Mouse (Mus musculus) adrenal gland, adult 8-10 months (tissue): Measurements from ENCODE around the gene Morf4l1. TPM values are rescaled to one million over a fixed set of nuclear protein-coding genes. Genes with fewer than 3 reads are reported as not detected.
A peak's percentile ranks its signal among the peaks of the same experiment; 100 is the strongest.
"Not testable (repeated sequence)": the region's sequence is repeated elsewhere in the genome, so short reads cannot be mapped to it uniquely, and the experiment has no call there.

Experiments
- DNase-seq: peaks from one replicate; pipeline ENCODE4 v3.0.0; 2022
- total RNA-seq, 4 experiments: library from RNA; stranded (reverse); gene quantifications; 2 replicates each; pipeline ENCODE4 v1.2.4; 2022

Morf4l1 gene
- total RNA-seq, 4 experiments from 2014 or later, result 379 to 403 (median 391) TPM

DNA sequence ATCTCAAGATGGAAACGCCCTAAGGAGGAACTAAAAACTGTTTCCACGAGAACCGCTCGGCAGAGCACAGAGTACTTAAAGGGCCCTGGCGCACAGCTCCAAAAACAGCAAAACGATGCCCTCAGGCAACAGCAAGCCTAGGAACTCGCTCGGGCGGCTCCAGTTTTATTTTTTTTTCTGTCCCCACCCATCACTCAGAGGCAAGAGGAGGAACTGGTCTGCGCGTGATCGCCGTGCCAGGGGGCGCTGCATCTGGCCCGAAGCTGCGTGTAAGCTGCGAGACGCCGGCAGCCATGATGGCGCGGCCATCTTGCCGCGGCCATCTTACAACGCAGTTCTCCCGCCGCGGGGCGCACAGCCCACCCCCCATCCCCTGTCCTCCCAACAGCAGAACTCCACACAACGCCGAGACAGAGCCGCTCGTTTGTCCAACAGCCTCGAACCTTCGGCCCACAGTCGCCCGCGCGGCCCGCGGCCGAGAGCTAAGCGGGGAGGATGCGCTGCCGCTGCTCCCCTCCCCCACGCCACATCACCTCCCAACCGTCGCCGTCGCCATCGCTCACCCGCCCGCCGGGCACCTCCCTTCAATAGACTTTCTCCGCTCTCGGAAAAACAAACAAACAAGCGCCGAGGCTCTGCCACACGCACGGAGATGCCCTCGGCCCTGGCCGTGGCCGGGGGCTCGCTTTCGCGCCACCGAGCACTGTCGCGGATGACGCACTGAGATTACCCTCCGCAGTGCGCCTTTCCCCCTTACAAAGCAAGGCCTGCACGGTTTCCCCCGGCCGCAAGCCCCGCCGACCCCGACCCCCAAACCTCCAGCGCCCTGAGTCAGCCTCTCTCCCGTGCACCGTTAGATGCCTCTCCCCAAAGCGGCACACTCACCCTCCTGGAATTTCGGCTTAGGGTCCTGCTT, 665 bp downstream of the Morf4l1 start:
- peak; percentile 88 for DNase-seq

DNA sequence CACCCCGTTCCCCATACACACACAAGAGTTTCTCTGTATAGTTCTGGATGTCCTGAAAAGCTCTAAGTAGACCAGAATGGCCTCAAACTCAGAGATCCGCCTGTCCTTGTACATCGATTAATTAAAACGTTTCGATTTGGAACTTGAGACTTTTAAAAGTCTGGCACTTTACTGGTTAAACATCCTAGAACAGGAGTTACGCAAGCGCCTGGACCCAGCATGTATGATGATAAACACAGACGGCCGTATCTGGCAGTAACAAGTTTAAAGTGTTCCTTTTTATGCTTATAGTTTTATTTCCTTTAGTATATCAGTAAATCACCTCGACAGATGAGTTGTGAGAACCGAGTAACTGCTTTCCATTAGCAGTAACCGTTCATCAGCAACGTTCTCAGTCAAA, 1.4 kb downstream of the Morf4l1 start:
- no peak for DNase-seq

DNA sequence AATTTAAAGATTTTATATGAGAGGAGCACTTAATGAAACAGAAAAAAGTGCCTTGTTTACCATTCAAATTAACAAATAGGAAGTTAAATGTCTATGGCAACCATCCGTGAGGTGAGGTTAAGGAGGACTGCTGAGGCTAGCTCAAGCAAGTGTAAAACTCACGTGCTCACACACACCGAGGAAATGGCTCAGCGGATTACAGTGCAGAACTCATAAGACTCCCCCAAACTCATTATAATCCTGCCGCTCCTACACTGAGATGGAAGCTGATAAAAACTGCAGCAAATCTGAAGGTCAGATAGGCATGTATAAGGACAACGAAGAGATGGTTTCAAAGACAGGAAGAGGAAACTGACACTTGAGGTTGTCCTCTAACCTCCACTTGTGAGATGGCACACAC, 5.2 kb downstream of the Morf4l1 start:
- no peak for DNase-seq

DNA sequence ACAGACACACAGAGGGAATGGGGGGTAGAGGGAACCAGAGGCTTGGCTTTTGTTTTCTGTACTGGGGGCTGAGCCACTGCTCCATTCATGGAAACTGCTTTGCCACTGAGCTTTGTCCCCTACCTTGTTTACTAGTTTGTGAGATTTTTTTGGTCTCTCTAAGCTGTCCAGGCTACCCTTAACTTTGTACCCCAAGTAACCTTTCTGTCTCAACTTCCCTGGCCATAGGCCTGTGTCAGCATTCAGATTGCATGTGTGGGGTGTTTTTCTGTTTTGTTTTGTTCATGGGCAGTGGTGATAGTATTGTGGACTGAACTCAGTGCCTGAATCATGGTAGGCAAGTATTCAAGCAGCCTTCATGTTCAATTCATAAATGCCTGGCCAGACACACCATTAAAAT, 6.3 kb downstream of the Morf4l1 start:
- DNase-seq, result no peak

DNA sequence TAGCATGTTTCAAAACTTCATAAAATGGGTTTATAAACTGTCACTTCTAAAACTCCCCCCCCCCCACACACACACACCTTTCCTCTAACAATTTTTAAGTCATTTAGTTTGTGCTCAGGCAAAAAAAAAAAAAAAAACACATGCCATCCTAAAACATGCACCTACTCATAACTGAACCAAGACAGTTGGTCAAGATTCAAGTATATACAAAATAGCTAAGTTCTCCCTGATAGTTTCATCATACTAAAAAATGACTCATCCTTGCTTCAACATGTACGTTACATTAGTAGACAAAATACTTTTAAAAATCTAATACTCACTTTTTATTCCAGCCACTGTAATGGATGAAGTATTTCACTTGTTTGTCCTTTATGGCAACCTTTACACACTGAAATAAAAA, 7.7 kb downstream of the Morf4l1 start:
- no peak for DNase-seq

DNA sequence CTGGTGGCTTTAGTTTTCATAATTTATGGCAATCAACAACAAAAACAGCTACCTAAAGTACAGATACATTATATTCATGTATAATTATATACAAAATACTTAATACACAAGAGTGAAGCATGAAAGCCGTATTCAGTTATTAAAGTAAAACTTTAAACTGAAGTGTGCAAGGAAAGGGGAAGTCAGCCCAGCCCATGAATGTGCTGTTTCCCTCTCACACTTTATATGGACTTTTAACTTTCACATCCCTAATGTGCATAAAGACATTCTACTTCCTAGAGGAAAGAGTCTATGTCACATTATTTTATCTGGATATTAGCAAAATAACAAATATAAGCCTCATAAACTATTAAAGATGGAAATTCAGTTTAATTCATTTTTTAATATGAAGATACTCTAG, 9.1 kb downstream of the Morf4l1 start:
- no peak for DNase-seq

DNA sequence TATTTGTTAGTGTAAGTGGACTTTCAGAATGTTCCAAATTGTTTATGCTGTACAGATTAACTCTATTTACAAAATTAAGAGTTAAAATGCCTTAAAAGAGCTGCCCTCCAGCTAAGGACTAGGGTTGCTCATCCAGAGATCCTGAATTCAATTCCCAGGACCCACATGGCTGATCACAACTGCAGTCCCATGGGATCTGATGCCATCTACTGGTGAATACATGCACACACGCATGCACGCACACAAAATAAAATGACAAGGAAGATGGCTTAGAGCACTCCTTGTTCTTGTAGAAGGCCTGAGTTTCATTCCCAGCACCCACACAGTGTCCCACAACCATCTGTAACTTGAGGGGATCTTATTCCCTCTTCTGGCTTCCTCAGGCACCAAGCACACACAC, 13.8 kb downstream of the Morf4l1 start:
- no peak for DNase-seq

DNA sequence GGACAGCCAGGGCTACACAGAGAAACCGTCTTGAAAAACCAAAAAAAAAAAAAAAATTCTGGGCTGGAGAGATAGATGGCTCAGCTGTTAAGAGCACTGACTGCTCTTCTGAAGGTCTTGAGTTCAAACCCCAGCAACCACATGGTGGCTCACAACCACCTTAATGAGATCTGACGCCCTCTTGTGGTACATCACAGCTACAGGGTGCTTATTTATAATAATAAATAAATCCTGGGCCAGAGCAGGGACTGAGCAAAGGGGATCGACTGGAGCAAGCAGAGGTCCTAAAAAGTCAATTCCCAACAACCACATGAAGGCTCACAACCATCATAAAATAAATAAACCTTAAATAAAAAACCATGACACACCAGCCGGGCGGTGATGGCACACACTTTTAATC, 15.6 kb downstream of the Morf4l1 start:
- no peak for DNase-seq

DNA sequence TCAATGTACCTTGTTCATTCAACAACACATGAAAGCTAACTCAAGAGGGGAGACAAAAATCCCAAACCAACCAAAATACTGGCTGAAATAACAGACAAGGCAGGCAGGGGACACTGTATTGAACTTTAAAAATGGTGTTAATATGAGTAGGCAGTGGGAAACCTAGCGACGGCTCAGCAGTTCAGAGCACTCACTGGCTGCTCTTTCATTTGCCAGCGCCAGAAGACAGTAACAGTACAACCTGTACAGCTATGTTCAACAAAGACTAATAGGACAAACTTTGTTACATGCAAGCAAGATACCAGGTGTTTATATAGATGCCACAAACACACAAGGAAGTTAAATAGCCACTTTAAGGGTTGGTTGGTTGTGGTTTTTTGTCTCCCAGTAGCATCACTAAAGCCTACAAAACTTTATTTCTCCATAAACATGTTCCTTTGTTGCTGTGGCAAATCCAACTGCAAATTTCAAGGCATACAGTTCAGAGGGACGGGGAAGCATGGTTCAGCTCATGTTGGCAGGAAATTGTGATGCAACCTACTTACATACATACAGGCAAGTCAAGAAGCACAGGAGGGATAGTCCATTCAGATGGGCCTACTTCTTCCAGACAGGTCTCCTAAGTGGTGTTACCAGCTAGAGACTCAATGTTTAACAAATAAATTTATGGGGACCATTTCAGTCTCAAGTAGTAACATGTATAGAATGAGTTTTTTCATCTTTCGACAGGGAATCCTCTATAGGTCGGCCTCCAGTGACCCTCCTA, 25.1 kb downstream of the Morf4l1 start:
- no peak for DNase-seq

DNA sequence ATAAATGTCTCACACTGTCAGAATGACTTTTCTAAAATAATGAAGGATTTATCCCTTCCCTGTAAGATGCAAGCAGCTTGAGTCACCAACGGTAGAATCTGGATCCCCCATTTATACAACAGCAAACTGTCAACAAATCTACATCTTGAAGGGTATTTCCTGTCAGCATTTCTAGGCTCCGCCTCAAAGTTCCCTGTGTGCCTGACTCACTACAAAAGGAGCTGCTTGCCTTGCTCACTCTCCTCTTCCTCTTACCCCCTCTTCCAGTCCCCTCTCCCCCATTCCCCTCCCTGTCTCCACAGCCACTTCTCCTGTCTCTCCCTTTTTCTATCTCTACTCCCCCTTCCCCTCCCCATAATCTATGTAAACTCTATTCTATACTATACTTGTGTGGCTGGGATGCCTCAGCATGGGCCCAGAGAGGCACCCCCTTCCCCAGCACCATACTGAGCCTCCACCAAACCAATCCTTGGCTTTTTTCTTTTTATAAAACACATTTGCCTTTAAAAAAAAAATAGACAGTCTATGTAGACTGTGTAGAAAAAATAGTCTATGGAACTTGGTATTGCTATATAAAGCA, 26.6 kb downstream of the Morf4l1 start:
- DNase-seq, result no peak

DNA sequence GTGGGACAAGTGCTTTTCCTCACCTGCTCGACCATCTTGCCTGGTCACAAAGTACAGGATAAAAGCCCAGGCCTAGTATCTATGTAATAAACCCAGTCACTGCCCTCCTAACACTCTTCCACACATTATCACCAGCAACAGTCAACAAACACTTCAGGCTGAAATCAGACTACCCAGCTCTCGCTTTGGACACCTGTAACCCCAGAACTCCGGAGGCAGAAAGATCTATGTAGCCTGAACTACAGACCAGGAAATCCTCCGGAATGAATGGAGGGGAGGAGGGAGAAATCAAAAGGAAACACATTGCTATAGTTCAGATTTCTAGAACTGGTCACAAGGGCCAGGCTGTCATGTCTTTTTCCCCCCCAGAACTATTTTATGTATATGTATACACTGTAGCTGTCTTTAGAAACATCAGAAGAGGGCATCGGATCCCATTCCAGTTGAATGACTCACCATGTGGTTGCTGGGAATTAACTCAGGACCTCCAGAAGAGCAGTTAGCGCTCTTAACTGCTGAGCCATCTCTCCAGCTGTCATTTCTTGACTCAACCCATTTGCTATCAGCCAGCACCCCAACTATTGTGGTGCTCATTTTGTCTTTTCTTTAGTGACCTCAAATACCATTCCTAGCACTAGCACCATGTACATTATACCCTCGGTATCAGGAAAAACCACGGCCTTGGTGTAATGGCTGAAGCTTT, 29.7 kb downstream of the Morf4l1 start:
- DNase-seq, result no peak

DNA sequence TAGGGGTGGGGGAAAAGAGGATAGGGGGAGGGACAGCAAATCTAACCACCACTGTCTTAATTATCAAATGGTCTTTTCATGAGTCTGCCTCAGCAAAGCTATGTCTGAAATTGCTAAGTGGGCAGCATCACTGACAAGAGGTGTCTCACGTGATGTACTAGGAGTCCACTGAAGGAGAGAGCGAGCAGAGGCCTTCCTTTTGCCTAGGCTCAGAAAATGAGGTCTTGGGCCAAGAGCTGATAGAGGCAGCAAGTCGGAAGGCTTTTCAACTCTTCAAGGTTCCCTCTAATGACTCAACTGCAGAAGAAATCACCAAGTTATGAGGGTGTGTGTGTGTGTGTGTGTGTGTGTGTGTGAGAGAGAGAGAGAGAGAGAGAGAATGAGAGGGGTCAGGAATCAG, 30.4 kb downstream of the Morf4l1 start:
- no peak for DNase-seq

DNA sequence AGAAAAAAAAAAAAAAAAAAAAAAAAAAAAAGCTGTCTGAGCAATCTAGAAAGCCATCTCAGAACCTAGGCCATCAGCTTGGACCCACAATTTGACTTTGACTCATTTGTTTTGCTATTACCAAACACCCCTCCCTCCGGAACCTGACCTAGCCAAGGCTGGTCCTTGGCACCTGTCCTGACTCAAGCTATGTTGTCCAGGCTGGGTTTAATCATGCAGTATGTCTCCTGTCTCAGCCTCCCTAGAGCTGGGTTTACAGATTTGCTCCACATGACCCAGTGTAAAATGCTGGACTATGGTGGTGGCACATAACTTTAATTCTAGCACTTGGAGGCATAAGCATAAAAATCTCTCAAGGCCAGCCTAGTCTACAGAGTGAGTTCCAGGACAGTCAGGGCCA, 31.6 kb downstream of the Morf4l1 start:
- no peak for DNase-seq

DNA sequence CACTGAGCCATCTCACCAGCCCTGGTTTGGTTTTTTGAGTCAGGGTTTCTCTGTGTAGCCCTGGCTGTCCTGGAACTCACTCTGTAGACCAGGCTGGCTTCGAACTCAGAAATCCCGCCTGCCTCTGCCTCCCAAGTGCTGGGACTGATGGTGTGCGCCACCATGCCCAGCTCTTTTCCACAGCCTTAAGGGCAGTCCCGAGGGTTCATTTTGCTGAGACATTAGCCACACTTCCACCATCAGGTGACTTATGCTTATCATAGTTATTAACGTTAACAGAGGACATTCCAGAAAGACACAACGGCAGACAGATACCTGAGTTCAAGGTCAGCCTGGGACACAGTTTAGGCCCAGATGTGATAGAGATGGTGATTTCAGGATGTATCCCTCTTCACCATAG, 32.6 kb downstream of the Morf4l1 start:
- DNase-seq, result not testable (repeated sequence)

DNA sequence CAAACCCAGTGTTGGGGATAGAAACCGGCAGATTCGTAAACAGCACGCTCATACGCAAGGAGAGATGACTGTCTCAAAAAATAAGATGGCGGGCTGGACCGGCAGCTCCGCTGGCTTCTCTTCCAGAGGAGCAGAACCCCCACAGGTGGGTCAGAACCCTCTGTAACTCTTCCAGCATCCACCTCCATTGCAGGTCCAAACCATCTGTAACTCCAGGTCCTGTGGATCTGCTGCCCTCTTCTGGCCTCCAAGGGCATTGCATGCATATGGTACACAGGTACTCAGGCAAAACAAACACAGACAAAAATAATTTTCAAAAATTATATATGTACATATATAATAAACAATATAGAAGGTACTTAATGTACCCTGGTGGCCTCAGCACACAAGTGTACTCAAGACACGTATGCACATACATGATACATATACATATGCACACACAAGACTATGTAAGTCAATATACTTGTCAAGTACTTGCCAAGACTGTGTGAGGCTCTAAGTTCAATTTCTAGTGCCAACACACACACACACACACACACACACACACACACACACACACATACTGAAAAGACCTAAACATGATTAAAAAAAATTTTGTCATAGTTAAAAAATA, 37.6 kb downstream of the Morf4l1 start:
- DNase-seq, result peak; percentile 68

DNA sequence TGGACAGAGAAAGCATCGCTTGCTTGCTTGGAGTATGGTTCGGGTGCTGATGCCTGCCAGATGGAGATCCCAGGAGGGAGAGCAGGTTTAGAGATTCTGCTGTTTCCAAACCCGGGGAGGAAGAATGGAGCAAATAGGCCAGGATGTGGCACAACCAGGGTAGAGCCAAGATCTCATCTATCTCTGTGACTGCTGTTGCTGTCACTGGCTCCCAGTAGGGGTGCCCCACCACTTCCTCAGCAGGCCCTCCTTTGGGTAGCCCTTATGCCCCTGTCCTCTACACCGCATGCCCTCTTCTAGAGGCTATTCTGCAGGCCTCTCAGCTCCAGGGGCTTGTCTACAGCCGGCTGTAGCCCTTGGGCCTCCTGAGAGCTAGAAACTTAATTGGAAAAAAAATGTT, 38.4 kb downstream of the Morf4l1 start:
- no peak for DNase-seq

DNA sequence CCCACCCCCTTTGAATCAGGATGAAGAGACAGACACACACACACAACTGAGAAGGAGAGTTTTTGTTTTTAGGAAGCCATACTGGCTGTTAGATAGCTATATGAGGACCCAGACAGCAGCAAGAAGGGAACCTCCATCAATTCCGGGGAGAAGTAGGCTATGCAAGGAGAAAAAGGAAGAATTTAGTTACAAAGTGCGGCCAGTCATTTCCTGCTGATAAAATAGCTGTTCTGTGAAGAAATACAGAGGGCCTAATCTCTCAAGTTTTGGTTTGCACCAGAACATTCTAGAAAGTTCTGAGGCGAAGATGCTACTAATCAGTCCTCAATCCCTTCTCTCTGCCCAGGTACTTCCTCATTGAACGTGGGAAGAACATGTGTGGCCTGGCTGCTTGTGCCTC, 39.2 kb downstream of the Morf4l1 start:
- no peak for DNase-seq

DNA sequence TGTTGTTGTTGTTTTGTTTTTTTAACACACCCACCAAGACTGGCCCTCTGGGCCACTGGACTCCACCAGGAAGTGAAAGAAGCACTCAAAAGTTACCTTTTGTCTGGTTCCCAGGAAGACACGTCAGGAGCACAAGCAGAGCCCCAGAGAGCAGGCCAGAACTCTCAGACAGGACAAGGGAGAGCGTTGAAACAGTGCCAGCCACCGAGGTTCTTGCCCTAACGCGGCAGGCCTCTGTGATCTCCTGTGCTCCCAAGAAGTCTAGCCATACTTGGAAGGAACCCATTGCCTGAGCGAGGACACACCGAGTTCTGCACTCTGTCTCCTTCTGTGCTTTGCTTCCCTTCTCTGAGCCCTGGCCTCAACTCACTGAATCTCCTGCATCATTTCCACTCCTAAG, 44.4 kb downstream of the Morf4l1 start:
- DNase-seq, result no peak

DNA sequence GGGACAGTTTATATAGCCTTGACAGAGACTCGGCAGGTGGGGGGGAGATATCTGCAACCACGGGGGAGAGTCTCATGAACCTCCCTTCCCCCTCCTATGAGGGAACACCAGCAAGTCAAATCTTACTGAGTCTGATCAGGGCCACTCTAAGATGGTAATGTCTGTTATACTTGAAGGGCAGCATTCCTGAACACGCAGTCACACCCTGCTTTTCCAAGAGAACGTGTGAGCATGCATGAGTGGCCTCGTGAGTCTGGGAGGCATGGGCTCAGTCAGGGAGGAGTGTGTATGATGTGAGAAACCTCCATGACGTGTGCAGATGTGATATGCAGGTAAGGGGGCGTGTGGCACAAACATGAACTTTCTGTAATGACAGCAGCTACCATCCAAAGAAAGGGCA, 45.1 kb downstream of the Morf4l1 start:
- no peak for DNase-seq

DNA sequence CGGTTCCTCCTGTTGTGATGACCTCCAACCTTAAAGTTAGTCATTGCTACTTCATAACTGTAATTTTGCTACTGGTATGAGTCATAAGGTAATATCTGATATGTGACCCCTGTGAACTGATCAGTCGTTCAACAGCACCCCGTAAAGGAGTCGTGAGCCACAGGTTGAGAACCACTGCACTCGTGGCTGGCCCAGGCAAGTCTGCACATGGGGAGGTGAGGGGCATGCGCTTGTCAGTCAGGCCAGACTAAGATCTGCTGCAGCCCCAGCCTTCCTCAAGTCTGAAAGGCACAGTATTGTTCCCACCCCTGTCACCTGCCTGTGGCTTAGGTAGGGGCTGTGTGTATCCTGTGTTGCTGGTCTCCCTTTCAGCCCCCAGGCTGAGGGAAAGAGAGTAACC, 45.8 kb downstream of the Morf4l1 start:
- no peak for DNase-seq

DNA sequence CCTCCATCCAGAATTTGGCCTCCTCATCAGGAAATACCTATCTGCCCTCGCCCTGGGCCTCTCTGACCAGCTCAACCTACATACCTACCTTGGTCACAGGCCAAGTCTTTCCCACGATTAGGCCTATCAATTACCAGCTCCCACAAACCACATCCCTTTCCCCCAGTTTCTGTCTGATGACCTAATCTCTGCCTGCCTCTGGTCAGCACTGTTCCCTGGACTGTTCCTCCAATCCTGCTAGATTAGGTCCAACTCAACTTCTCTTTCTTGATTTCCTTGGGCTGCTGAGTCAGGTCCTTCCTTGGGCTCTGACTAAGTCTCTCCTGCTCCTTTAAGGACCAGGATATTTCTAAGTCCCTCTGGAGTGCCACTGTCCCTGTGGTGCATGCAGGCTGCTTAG, 47.2 kb downstream of the Morf4l1 start:
- DNase-seq, result no peak

DNA sequence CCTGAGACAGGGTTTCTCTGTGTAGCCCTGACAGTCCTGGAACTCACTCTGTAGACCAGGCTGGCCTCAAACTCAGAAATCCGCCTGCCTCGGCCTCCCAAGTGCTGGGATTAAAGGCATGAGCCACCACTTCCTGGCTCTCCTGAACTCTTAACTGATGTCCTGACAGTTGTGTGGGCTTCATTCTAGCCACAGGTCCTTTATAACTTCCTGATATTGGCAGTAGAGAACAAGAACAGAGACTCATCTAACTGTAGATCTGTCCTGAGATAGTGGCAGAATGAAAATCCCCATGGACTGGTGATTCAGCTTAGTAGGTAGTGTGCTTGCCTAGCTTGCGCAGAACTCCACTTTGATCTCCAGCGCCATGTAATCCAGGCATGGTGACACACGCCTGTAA, 53.6 kb downstream of the Morf4l1 start:
- not testable (repeated sequence) for DNase-seq

DNA sequence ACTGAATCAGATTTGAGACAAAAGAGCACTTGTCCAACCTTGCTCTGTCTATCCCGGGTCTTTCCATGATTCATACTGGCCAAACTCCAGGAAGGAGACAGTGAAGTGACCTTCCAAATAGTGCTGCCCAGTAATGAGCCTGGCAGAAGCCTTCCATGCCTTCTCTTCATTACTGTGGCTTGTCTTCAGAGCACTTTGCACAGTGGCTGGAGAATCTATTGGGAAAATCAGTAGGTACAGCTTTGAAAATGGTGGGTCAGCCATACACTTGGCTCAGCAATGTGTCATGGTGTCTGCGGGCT, 54.0 kb downstream of the Morf4l1 start:
- peak; percentile 74 for DNase-seq
